Mouse (Mus musculus): ENCODE measurements around the gene Morn5.

GRCm38 (mm10) chr2:36102559-36102946 is 53.3 kb downstream of the Morn5 start:
- TF ChIP-seq EP300 (IDR thresholded peaks at IDR 0.05) (no peak), CTCF (IDR thresholded peaks at IDR 0.05) (no peak)
